Mouse (Mus musculus) CH12.LX (cell line): ENCODE results near the gene Kcnj6. TPM values are rescaled to one million over a fixed set of nuclear protein-coding genes. Genes with fewer than 3 reads are reported as not detected.

Experiments
- DNase-seq: peaks from one replicate; pipeline ENCODE4 v3.0.0-alpha.2; 2013; ENCODE audit errors: extremely low read depth
- H3K27ac ChIP-seq: 2 replicates; pipeline ENCODE4 v1.5.1; 2012; ENCODE audit warnings: low read depth, mild to moderate bottlenecking, control low read depth, moderate library complexity; ENCODE audit not compliant: insufficient read depth
- H3K27me3 ChIP-seq: replicated peaks from 2 replicates; pipeline ENCODE3; 2012; ENCODE audit warnings: inconsistent platforms
- H3K36me3 ChIP-seq, 2 experiments: replicated peaks in 1 of 2; 2 replicates each; pipeline versions ENCODE3 to v1.6.1; 2012; ENCODE audit warnings: inconsistent platforms in 1 of 2, low read length in 1 of 2, mild to moderate bottlenecking in 1 of 2, mixed read lengths in 1 of 2, moderate library complexity in 1 of 2; ENCODE audit not compliant: control insufficient read depth in 1 of 2, insufficient read depth in 1 of 2
- H3K4me1 ChIP-seq, 2 experiments: 2 replicates each; pipeline ENCODE4 v1.6.1; 2012; ENCODE audit warnings: inconsistent platforms in 1 of 2, moderate library complexity in 1 of 2; ENCODE audit not compliant: insufficient read depth in 2 of 2, control insufficient read depth in 1 of 2
- H3K4me2 ChIP-seq: 2 replicates; pipeline ENCODE4 v1.6.1; 2012; ENCODE audit warnings: low read depth, mild to moderate bottlenecking, control low read depth; ENCODE audit not compliant: poor library complexity, insufficient read depth, severe bottlenecking
- H3K4me3 ChIP-seq, 3 experiments: fragments of 150-350 bp in 1 of 3; sonication (generic) in 1 of 3; replicated peaks in 1 of 3; 2 replicates each; pipeline versions ENCODE3 to v1.5.1; 2011 to 2012; ENCODE audit warnings: low read depth in 2 of 3, low read length in 2 of 3, mild to moderate bottlenecking in 2 of 3, moderate library complexity in 2 of 3, control low read depth in 1 of 3, improper control_type of control experiment in 1 of 3, inconsistent platforms in 1 of 3, mixed read lengths in 1 of 3; ENCODE audit not compliant: poor library complexity in 1 of 3
- H3K79me2 ChIP-seq: replicated peaks from 2 replicates; pipeline ENCODE4 v1.6.1; 2012; ENCODE audit warnings: mild to moderate bottlenecking, moderate library complexity; ENCODE audit not compliant: control insufficient read depth, poor library complexity, insufficient read depth, severe bottlenecking; ENCODE audit errors: extremely low read depth
- H3K9ac ChIP-seq: 2 replicates; pipeline ENCODE4 v1.6.1; 2012; ENCODE audit warnings: low read depth, mild to moderate bottlenecking, control low read depth, moderate library complexity; ENCODE audit not compliant: insufficient read depth
- H3K9me3 ChIP-seq: replicated peaks from 2 replicates; pipeline ENCODE3; 2012; ENCODE audit warnings: low read length, inconsistent platforms, mixed read lengths
- BHLHE40 ChIP-seq: IDR thresholded peaks from 2 replicates; pipeline ENCODE4 v1.6.1; 2011; ENCODE audit warnings: mild to moderate bottlenecking, low read depth, low read length, improper control_type of control experiment
- EP300 ChIP-seq: IDR thresholded peaks from 2 replicates; pipeline ENCODE4 v1.6.1; 2011; ENCODE audit warnings: low read length, improper control_type of control experiment
- ETS1 ChIP-seq: conservative IDR thresholded peaks from 2 replicates; pipeline ENCODE4 v1.6.1; 2012; ENCODE audit warnings: low read depth, mild to moderate bottlenecking, inconsistent platforms, low read length, improper control_type of control experiment, moderate library complexity
- KAT2A ChIP-seq: IDR thresholded peaks from 2 replicates; pipeline ENCODE4 v1.6.1; 2012; ENCODE audit warnings: low read length, improper control_type of control experiment, inconsistent platforms; ENCODE audit not compliant: insufficient replicate concordance
- MAX ChIP-seq: IDR thresholded peaks from 2 replicates; pipeline ENCODE4 v1.6.1; 2011; ENCODE audit warnings: low read length, improper control_type of control experiment
- MEF2A ChIP-seq: IDR thresholded peaks from 2 replicates; pipeline ENCODE4 v1.6.1; 2014; ENCODE audit warnings: low read depth, mild to moderate bottlenecking, inconsistent platforms, low read length, improper control_type of control experiment, borderline replicate concordance
- NELFE ChIP-seq: IDR thresholded peaks from 2 replicates; pipeline ENCODE4 v1.6.1; 2011; ENCODE audit warnings: low read depth, low read length, improper control_type of control experiment
- NRF1 ChIP-seq: IDR thresholded peaks from 2 replicates; pipeline ENCODE4 v1.6.1; 2014; ENCODE audit warnings: low read depth, mild to moderate bottlenecking, inconsistent platforms, low read length, improper control_type of control experiment, moderate library complexity
- TCF12 ChIP-seq: IDR thresholded peaks from 2 replicates; pipeline ENCODE4 v1.6.1; 2014; ENCODE audit warnings: low read depth, mild to moderate bottlenecking, inconsistent platforms, low read length, improper control_type of control experiment
- USF1 ChIP-seq: IDR thresholded peaks from 2 replicates; pipeline ENCODE4 v1.6.1; 2014; ENCODE audit warnings: low read depth, mild to moderate bottlenecking, inconsistent platforms, low read length, improper control_type of control experiment
- ZMIZ1 ChIP-seq: IDR thresholded peaks from 2 replicates; pipeline ENCODE4 v1.6.1; 2012; ENCODE audit warnings: low read depth, mild to moderate bottlenecking, inconsistent platforms, low read length, improper control_type of control experiment
- dilution Hi-C: fragments of 300-500 bp; cut with MboI; formaldehyde crosslinking; loops from 2 replicates; pipeline ENCODE4 v1.14.3; 2020; ENCODE audit warnings: low sequenced_read_pairs; ENCODE audit not compliant: extremely low pct_unique_long_range_greater_than_20kb, extremely low pct_ligation_motif_present
- in situ Hi-C: fragments of 300-500 bp; cut with MboI; formaldehyde crosslinking; loops from 3 replicates; pipeline ENCODE4 v1.14.3; 2019; ENCODE audit warnings: low sequenced_read_pairs, low pct_ligation_motif_present, low pct_unique_long_range_greater_than_20kb, mixed read lengths
- polyA plus RNA-seq: library from polyadenylated mRNA; unstranded; fragments of >175 nt; gene quantifications from 2 replicates; pipeline ENCODE4 v1.2.1, GENCODE M21; 2012; ENCODE audit warnings: low read depth; ENCODE audit not compliant: insufficient read length
- total RNA-seq, 2 experiments: library from RNA; depleted of rRNA; stranded (reverse); fragments of 300-350 nt in 1 of 2; fragments of >200 nt in 1 of 2; gene quantifications; 2 replicates each; pipeline ENCODE4 v1.2.3; 2012 to 2014

The Kcnj6 gene
- total and polyA plus RNA-seq, 3 experiments = not detected

DNA sequence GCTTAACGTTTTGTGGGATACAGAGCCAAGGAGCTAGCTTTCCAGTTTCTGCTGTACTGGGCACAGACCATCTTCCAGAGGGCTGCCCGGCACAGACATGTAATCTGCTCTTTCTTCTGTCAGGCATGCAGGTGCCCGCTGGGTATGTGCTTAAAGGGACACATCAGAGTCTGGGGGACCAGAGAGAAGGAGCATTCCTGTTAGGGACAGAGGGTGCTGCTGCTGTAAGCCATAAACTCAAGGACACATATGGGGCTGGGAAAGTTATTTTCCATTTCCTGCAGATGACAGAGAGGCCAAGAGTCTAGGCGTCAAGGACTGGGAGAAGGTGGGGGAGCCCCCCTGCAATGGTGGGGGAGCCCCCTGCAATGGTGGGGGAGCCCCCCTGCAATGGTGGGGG lies 278.0 kb downstream of the Kcnj6 start:
- Histone ChIP-seq H3K4me1 (peaks cover 3 to 20% of the 10 kb centered on the region in 2 experiments), H3K4me2 (no peak overlapping the region), H3K27me3 (no peaks in the 10 kb centered on the region)
- dilution Hi-C loops = no loop called here
- TF ChIP-seq MAX (no peak), ETS1 (peak; percentile 60; the same call in 1 of the 2 replicates), BHLHE40 (peak; percentile 34; the same call in 1 of the 2 replicates), TCF12 (peak; percentile 60), ZMIZ1 (no peak), EP300 (peak; percentile 55; the same call in 1 of the 2 replicates), MEF2A (0 out of 2 replicates have a peak, but pooled peaks have one; percentile 52)
- TF ChIP-seq, all 38 proteins: peak for 5
- Histone ChIP-seq H3K9me3 (peaks cover 30% of the 10 kb centered on the region), H3K27ac (peak overlapping the region; percentile 20; the same call in 1 of the 2 replicates), H3K9ac (no peak overlapping the region), H3K79me2 (no peaks in the 10 kb centered on the region), H3K36me3 (no peaks in the 10 kb centered on the region), H3K4me3 (no peak overlapping the region)
- in situ Hi-C loops = no loop called here
- DNase-seq = peak; percentile 52

DNA sequence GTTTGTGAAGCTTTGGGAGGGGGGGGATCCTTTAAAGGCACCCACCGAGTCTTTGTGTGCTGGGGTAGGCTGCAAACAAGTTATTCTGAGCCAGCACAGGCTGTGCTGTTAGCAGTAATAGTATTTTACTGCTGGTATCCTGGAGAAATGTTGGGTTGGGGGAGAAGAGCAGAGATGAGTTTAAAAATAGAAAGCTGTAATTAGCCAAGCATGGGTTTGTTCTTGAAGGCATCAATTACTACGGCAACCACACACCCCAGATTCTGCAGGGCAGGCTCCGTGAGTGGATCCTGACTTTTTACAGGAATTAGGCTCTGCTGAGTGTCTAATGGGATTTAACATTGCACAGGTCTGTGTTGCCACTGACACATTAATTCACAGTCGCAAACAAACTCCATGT lies 278.6 kb downstream of the Kcnj6 start:
- Histone ChIP-seq H3K27ac (no peak overlapping the region), H3K4me3 (no peak overlapping the region), H3K79me2 (no peaks in the 10 kb centered on the region), H3K4me1 (peaks cover 3 to 20% of the 10 kb centered on the region in 2 experiments), H3K36me3 (no peaks in the 10 kb centered on the region), H3K27me3 (no peaks in the 10 kb centered on the region), H3K9me3 (peaks cover 30% of the 10 kb centered on the region), H3K4me2 (no peak overlapping the region), H3K9ac (no peak overlapping the region)
- dilution Hi-C loops = no loop called here
- TF ChIP-seq NELFE (no peak), NRF1 (no peak)
- in situ Hi-C loops = no loop called here
- DNase-seq = no peak

DNA sequence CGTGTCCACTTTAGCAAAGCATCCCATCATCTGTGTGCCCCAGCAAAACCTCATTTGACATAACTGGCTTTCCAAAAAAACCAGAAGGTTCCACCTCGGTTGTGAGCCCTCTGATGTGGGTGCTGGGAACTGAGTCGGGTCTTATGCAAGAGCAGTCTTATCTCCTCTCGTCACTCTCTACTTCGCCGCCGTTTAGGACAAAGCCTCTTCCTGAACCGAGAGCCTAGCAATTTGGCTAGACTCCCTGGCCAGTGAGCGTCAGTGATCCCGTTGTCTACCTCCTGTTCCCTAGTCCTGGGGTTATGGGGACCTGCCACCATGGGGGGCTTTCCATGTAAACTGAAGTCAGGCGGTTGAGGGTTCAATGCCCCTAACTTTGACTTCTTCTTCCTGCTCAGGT lies 280.4 kb downstream of the Kcnj6 start:
- no peak overlapping the region for H3K4me3 ChIP-seq
- no peaks in the 10 kb centered on the region for H3K36me3 ChIP-seq
- no peak overlapping the region for H3K9ac ChIP-seq
- no peaks in the 10 kb centered on the region for H3K27me3 ChIP-seq
- H3K27ac ChIP-seq = no peak overlapping the region
- dilution Hi-C loops (no loop called here), in situ Hi-C loops (no loop called here)
- TF ChIP-seq ETS1 = no peak
- TF ChIP-seq USF1 = no peak
- no peak for TF ChIP-seq NRF1
- TF ChIP-seq KAT2A = no peak
- H3K4me2 ChIP-seq = no peak overlapping the region
- H3K4me1 ChIP-seq = peaks cover 3 to 20% of the 10 kb centered on the region in 2 experiments
- H3K79me2 ChIP-seq = no peaks in the 10 kb centered on the region
- H3K9me3 ChIP-seq = peaks cover 30% of the 10 kb centered on the region
- no peak for DNase-seq
